Mouse (Mus musculus): ENCODE data around the gene Gzmm. TPM values are rescaled to one million over a fixed set of nuclear protein-coding genes. Genes with fewer than 3 reads are reported as not detected.

The Gzmm gene
- total RNA-seq (2015) (2.0 and 2.4 TPM in 2 replicates), total RNA-seq (2017) (0.20 and 0.92 TPM in 2 replicates)

DNA sequence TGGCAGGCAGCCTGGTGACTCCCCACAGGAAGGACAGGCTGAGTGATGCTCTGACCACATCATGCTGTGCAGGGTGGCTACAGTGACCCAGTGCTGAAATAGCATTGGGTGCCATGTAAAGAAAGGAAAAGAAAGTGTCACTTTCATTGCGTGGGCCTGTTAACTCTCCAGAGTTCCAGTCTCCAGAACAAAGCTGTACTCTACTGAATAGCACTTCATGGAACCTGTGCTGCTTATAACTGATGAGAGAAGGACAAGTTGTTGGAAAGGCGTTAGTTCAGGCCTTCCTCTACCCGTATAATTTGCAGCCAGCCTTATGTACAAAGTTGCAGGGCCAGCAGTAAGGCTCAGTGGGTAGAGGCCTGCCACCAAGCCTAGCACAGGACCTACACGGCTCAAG lies at the start of gene Gzmm:
Gene Gzmm, plus strand, starts transcription at position 301 of the 400 bp plus-strand sequence.
- ATAC-seq (ENCODE audit: poor library complexity, severe bottlenecking) = no peak

DNA sequence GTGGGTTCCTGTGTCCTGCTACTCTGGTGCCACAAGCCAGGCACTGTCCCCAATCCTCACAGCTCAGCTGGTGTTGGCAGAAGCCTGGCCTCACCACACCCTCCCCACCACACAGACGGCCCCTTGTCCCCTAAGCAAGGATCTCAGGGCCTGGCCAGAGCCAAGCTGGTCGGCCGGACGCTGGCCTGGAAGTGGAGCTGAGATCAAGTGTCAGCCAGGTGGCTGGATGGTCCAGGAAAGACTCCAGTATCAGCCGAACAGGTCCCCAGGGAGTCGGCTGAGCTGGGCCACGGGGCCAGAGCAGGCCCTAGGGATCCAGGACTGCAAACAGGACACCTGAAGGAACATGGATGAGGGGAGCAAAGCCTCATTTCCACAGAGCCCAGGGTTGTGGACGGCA lies 43.1 kb upstream of the Gzmm start, which contains the start of gene Odf3l2:
Gene Odf3l2, minus strand, starts transcription at position 28 of the 400 bp plus-strand sequence.
- no peak for ATAC-seq (ENCODE audit: poor library complexity, severe bottlenecking)

DNA sequence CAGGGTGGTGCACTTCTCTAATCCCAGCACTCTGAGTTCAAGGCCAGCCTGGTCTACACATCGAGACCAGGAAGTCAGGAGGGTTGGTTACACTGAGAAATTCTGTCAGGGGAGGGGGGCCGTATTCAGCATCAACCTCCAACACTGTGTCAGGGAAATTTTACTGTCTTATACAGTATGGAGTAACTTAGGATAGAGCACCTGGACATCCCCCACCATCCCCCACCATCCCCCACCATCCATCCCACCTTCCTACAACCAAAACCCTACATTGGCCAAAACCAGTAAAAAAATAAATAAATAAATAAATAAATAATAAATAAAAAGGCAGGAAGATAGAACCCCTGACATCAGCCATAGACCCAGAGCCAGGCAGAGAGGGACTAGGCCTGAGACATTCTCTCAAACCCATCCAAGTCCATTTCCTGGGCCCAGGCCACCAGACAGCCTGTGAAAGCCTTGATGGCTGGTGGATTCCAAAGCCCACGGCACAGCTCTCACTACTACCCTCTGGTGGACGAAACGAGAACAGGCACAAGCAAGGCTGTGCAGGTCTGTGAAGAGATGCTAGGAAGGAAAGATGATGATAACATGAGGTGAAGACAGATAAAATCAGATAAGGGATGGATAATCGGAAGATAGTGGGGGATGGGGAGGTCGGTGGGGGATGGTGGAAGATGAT lies 39.6 kb upstream of the Gzmm start:
- peak; percentile 96 for ATAC-seq (ENCODE audit: poor library complexity, severe bottlenecking)

DNA sequence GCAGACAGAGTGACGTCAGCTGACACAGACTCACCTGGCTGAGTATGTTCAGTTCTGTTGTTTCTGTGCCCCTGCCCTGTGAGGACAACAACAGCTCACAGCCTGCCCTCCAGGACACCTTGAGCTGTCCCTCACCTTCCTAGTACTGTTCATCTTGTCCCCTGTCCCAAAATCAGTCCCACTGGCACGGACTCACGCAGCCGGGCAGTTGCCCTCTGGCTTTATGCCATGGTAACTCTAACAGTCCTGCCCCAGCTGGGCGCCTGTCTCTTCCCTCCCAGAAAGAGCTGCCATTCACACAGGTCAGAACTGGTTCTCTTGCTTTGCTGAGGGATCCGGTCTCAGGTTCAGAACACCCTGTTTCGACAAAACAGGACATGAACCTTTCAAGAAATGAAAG lies 36.0 kb upstream of the Gzmm start:
- no peak for ATAC-seq (ENCODE audit: poor library complexity, severe bottlenecking)

DNA sequence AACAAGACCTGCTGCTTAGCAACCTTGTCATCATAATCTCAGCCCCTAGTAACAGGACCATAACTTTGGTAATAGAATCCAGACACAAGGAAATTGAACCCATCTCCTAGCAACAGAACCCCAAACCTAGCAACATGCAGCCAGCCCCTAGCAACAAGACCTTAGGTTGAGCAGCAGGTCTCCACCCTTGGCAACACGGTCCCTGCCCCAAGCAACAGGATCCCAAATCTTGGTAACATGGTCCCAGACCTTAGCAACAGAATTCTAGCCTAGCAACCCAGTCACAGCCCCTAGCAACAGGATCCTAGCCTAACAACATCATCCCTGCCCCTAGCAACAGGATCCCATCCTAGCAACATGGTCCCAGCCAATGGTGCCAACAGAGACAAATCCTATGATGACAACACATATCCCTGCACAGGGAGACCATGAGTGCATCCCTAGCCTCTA lies 33.8 kb upstream of the Gzmm start:
- ATAC-seq (ENCODE audit: poor library complexity, severe bottlenecking) = no peak

DNA sequence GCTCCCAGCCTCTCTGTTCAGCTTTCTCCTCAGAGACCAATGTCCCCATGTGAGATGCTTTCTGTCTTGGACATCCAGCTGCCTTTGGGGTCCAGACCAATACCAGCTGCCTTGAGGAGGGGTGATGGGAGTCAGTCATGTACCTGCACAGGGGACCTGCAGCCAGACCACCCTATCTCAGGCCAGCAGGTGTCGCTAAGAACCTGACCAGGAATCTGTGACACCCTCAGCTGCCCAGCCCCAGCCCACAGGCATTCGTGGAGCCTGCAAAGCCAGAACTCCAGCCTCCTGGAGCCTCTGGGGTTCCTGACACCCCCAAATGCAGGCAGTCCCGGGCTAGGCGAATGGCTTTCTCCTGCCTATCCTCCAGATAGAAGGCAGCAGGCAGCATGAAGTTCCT lies 30.0 kb upstream of the Gzmm start:
- ATAC-seq (ENCODE audit: poor library complexity, severe bottlenecking) = 0 out of 2 replicates have a peak, but pooled peaks have one; percentile 43

DNA sequence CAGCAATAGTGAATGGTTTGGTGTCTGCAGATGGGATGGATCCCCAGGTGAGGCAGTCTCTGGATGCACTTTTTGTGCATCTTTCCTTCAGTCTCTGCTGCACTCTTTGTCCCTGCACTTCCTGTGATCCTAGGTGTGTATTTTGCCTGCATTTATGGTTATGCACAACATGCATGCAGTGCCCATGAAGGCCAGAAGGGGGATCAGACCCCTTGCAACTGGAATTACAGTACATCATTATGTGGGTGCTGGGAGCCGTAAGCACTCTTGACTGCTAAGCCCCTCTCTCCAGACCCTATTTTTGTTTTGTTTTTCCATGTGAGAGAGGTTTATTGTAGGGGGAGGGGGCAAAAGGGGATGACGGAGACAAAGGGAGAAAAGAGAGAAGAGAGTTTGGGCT lies 28.5 kb upstream of the Gzmm start:
- ATAC-seq (ENCODE audit: poor library complexity, severe bottlenecking) = no peak

DNA sequence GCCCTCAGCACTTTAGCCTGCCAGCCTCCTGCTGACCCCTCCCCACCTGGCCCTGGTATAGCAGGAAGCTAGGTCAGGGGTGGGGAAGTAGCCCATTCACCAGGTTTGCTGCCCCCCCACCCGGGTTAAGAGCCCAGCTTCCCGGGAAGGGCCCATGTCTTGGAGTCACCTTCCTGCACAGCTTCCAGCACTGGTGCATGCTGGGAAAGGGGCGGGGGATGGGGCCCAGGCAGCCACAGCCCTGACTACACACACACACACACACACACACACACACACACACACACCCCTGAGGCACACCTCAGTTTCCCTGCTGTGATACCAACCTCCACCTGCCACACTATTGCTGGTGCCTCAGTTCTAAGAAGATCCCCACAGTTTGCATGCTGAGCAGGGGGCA lies 27.0 kb upstream of the Gzmm start:
- ATAC-seq (ENCODE audit: poor library complexity, severe bottlenecking) = no peak

DNA sequence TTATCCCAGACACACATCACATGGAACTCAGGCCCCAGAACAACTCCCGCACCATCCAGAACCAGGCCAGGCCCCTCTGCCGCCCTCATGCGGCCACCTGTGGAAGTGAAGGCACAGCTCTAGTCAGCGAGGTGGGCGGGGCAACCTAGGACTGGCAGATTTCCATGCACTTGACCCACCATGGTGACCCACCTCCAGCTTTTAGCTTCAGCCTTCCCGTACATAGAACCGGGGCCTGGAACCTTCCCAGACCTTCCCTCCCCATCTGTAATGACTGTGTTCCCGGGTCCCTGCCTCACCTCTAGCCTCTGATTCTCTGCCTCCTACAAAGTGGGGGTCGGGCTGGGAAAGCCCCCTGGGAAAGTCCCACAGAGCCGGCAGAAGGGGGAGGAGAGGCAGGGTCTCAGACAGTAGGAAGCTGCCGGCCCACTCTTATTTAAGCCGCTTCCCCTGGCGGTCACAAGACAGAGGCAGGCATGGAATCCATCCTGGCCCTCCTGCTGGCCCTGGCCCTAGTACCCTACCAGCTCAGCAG lies 24.6 kb upstream of the Gzmm start, which contains the start of gene Madcam1:
Gene Madcam1, plus strand, starts transcription at position 429 of the 535 bp plus-strand sequence.
- peak; percentile 69 for ATAC-seq (ENCODE audit: poor library complexity, severe bottlenecking)

DNA sequence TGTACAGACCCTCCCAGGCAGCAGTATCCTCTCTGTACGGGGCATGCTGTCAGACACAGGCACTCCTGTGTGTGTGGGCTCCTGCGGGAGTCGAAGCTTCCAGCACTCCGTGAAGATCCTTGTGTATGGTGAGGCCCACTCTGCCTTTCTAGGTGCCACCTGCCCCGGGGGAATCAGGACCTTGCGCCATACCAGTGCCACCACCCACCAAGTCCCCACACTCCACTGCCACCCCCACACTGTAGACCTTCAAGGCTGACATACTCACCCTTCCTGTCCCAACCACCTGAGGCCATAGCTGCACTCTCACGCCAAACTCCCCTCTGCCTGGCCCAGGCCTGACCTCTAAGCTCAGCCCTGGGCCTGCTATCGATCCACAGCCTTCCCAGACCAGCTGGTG lies 23.8 kb upstream of the Gzmm start:
- no peak for ATAC-seq (ENCODE audit: poor library complexity, severe bottlenecking)

DNA sequence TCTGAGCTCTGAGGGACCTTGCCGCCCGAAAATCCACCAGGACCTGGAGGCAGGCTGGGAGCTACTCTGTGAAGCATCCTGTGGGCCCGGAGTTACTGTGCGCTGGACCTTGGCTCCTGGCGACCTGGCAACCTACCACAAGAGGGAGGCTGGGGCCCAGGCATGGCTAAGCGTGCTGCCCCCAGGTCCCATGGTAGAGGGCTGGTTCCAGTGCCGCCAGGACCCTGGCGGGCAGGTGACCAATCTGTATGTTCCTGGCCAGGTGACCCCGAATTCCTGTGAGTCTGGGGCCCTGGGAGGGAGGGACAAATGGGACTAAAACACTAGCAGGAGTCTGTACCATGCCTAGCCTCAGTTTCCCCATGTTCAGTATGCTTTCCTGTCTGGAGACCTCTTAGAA lies 22.3 kb upstream of the Gzmm start:
- ATAC-seq (ENCODE audit: poor library complexity, severe bottlenecking) = no peak

DNA sequence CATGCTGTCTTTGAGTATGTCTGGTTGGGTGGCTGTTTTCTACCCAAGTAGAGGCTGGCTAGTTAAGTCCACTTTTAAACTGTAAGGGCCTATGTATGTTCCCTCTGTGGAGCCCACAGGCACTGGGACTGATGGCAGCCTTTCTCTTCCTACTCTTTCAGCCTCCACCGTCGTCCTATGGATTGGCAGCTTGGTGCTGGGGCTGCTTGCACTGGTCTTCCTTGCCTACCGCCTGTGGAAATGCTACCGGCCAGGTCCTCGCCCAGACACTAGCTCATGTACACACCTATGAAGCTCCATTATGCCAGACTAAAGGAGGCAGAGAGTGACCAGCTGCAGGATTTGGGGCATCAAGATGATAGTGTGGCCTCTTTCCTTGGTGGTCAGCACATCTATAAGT lies 20.7 kb upstream of the Gzmm start:
- ATAC-seq (ENCODE audit: poor library complexity, severe bottlenecking) = no peak

DNA sequence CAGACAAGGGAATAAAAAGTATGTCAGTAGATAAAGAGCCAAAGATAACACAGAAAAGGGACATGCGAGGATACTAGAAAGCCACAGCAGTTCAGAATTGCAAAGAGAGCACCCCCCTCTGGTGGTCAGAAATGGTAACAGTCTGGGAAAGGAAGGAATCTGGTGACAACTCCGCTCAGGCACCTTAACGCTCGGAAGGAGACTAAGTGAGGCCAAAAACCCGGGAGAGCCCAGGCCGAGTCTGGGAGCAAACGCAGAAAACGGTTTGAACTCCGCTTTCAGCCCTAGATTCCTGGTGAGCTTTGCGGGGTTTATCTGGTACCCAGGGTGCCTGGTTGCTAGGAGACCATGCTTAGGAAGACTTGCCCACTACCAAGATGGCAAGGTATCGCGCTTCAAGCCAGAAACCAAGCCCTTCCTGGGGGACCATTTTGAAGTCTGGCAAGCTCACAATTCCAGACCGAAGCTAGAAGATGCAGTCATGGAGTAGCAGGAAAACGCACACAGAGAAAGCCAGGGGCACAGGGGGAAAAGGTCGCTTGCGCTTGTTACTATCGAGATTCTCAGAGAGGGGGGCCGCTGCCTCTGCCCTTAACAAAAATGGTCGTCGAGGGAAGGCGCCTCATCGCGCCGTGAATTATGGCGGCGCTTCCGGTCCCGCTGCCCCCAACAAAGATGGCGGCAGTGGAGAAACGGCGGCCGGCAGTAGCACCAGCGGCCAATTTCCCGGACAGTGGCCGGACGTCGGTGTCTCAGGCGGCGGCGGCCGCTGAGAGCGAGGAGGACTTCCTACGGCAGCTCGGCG lies 19.8 kb upstream of the Gzmm start, which contains the start of gene Tpgs1:
Gene Tpgs1, plus strand, starts transcription at position 599 of the 805 bp plus-strand sequence.
- peak; percentile 81 for ATAC-seq (ENCODE audit: poor library complexity, severe bottlenecking)

DNA sequence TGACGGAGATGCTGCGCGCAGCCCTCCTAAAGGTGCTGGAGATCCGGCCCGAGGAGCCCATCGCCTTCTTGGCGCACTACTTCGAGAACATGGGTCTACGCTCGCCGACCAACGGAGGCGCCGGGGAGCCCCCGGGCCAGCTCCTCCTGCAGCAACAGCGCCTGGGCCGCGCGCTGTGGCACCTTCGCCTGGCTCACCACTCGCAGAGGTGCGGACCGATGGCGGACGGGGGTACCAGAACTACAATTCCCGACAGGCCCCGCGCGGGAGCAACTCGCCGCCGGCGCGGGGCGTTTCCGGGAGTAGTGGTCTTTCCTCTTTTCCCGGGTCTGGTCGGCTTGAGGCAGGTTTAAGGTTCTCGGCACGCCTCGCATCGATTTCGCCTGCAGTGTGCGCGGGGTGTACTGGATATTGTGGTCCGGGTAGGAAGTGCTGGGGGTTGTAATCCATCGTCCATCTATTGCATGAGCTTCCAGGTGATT lies 19.2 kb upstream of the Gzmm start:
- ATAC-seq (ENCODE audit: poor library complexity, severe bottlenecking) = peak; percentile 48

DNA sequence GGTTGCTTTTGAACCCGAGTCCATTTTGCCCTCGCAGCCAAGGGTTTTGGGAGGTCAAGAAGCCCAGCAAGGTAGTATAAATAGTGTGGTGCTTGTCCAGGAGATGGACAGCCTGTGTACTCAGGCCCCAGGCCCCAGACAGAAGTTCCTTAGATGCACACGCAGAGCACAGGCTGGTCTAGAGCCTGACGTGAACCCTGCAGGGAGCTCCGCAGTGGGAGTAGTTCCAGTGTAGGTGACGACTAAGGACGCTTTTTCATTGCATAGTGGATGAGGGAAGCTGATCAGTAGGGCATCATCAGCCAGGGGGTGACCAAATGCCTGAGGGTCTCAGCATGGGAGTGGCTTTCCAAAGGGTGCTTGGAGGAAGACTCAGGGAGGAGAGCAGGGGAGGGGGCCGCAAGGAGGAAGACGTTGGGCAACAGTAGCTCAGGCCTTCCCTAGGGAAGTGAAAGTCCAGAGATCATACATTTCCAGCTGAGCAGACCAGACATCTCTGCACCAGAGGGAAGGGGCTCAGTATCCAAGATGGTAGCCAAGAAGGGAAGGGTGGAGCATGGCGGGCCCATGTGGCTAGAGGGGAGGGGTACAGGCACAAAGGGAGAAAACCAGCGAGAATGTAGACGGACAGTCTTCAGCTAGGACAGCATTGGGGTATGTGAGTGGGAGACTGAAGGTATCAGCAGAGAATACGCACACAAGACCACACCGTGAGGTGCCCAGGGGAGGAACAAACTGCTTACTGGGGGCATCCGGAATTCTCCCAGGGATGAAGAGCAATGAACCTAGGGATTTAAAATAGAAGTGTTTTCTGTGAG lies 18.5 kb upstream of the Gzmm start:
- peak; percentile 14; the same call in 1 of the 2 replicates for ATAC-seq (ENCODE audit: poor library complexity, severe bottlenecking)

DNA sequence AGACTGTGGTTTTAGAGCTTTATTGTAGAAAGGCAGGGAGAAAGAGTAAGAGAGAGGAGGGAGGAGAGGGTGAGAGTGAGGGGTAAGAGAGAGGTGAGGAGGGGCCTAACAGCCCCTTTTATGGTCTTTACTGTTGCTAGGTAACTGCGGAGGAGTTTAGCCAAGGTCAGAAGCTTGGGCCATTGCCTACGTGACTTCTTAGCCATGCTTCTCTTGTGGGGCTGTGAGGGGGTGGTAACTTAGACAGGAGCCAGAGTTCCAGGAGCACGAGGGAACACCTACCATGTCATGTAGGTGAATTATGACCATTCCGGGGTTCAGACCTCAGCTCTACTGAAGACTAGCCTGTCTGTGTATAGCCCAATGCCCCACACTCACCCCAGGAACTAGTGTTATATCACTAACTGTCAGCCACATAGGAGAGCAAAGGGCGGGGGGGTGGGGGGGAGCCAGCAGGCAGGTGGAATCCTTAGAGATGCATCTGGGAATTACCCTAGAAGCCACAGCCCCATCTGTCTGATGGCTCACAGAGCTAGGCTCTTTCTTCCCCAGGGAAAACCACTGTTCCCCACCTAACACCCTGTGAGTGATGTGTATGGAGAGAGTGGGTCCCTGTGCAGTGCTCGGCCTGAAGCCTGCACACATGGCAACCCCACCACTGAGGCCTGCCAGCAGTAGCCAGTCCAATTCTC lies 17.3 kb upstream of the Gzmm start:
- ATAC-seq (ENCODE audit: poor library complexity, severe bottlenecking) = no peak

DNA sequence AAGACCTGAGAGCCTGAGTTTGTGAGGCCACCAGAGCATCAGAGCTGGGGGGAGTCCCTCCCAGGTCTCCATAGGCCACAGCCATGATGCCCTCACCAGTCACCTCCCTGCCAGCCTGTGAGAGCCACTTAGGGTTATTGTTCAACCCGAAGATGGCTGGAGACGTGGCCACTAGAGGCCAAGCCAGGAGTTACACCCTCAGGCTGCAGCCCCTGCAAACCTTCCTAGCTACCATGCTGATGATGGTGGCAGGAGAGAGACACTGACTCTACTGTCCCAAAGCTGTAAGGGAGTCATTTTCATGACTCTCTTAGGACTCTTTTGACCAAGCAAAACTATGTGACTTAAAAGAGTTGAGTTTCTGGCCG lies 16.7 kb upstream of the Gzmm start:
- no peak for ATAC-seq (ENCODE audit: poor library complexity, severe bottlenecking)

DNA sequence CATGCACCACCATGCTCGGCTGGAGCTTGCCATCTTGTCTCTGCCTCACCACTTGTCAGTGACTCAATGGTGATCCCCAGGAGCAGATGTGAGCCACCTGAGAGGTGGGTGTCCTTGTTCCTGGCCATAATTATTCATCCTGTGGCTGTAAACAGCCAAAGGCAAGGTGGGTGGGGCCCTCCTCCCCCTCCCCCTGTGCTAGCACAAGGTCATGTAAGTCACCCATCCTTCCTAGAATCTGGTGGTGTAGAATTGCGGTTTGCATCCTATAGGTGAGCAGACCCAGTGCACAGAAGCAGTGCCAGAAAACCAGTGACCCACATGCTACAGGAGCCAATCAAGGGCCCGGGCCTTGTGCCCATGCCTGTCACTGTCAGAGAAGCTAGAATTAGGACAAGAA lies 15.8 kb upstream of the Gzmm start:
- no peak for ATAC-seq (ENCODE audit: poor library complexity, severe bottlenecking)

DNA sequence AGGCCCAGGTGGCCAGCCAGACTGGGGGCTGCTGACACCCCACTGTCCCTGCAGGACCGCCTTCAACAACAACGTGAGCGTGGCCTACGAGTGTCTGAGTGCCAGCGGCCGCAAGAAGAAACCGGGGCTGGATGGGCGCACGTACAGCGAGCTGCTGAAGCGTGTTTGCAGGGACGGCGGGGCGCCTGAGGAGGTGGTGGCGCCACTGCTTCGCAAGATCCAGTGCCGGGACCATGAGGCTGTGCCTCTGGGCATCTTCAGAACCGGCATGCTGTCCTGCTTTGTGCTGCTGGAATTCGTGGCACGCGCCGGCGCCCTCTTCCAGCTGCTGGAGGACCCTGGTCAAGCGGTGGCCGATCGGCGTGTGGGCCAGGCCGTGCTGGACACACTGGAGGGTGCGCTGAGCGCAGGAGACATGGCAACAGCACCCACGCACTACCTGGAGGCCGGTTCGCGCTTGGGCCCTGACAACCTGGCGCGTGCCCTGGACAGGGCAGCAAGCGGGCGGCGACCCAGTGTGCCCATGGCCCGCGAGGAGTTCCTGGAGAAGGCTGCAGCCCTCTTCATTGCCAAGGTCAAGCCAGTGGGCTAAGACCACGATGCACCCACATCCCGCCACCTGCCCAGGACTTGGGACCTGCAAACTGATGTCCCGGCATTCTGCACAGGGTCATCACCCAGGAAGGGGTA lies 13.3 kb upstream of the Gzmm start:
- no peak for ATAC-seq (ENCODE audit: poor library complexity, severe bottlenecking)
